Mouse (Mus musculus) intestine, embryonic 16.5 days (tissue): ENCODE measurements around the gene Ninl. TPM values are rescaled to one million over a fixed set of nuclear protein-coding genes. Genes with fewer than 3 reads are reported as not detected.
"Not testable (repeated sequence)": the region's sequence is repeated elsewhere in the genome, so short reads cannot be mapped to it uniquely, and the experiment has no call there.

Experiments
- ATAC-seq: fragments of 200-750 bp; cut with Nextera tagmentation; 2 replicates; pipeline ENCODE4 v1.8.0; 2017; ENCODE audit warnings: moderate TSS enrichment, moderate library complexity
- H3K27ac ChIP-seq: fragments of 300-500 bp; sonication (generic); 2 replicates; pipeline ENCODE4 v1.5.1; 2014; ENCODE audit warnings: mild to moderate bottlenecking, low read length
- H3K27me3 ChIP-seq: fragments of 300-500 bp; sonication (generic); replicated peaks from 2 replicates; pipeline ENCODE4 v1.6.1; 2014; ENCODE audit warnings: low read length, control low read depth, mixed read lengths; ENCODE audit not compliant: control insufficient read depth, insufficient read depth
- H3K36me3 ChIP-seq: fragments of 300-500 bp; sonication (generic); 2 replicates; pipeline ENCODE4 v1.6.1; 2014; ENCODE audit warnings: low read length, control low read depth; ENCODE audit not compliant: control insufficient read depth, insufficient read depth
- H3K4me1 ChIP-seq: fragments of 300-500 bp; sonication (generic); 2 replicates; pipeline ENCODE4 v1.6.1; 2014; ENCODE audit warnings: low read length, control low read depth, mixed read lengths; ENCODE audit not compliant: control insufficient read depth, insufficient read depth
- H3K4me2 ChIP-seq: fragments of 300-500 bp; sonication (generic); 2 replicates; pipeline ENCODE4 v1.6.1; 2014; ENCODE audit warnings: low read depth, low read length, control low read depth
- H3K4me3 ChIP-seq: fragments of 300-500 bp; sonication (generic); 2 replicates; pipeline ENCODE4 v1.5.1; 2014; ENCODE audit warnings: mild to moderate bottlenecking, low read length
- H3K9ac ChIP-seq: fragments of 300-500 bp; sonication (generic); 2 replicates; pipeline ENCODE4 v1.6.1; 2014; ENCODE audit warnings: low read depth, low read length
- H3K9me3 ChIP-seq: fragments of 300-500 bp; sonication (generic); 2 replicates; pipeline ENCODE4 v1.6.1; 2016; ENCODE audit warnings: low read length, control low read depth; ENCODE audit not compliant: control insufficient read depth
- WGBS: fragments of 180-500 bp; shearing (Covaris S2); extraction: QIAGEN DNeasy Blood & Tissue Kit; methylation state at CpG from one replicate; pipeline ENCODE4 v1.1.7; 2014; 5-methylcytosine and 5-hydroxymethylcytosine counted together
- polyA plus RNA-seq: library from polyadenylated mRNA; unstranded; fragments of >200 nt; fragmentation: Nextera tagmentation; extraction: Ambion mirVana; gene quantifications from 2 replicates; pipeline ENCODE4 v1.2.1, GENCODE M21; 2015

Ninl gene
- polyA plus RNA-seq, 1 experiment from 2014 or later: 5.3 TPM

- H3K4me2 ChIP-seq: no peak overlapping the region
- H3K36me3 ChIP-seq: 0 out of 2 replicates have a peak, but pooled peaks cover 2% of the 10 kb centered on the region
- no peak overlapping the region for H3K9ac ChIP-seq
- H3K4me3 ChIP-seq: no peak overlapping the region
- ATAC-seq: no peak
- no peaks in the 10 kb centered on the region for H3K4me1 ChIP-seq
- 80% methylated on average over 5 of the region's 5 CpGs for WGBS
- no peaks in the 10 kb centered on the region for H3K9me3 ChIP-seq
- H3K27me3 ChIP-seq: no peaks in the 10 kb centered on the region
- no peak overlapping the region for H3K27ac ChIP-seq
Observed at GRCm38 (mm10) chr2:150948786-150949185, 90.4 kb downstream of the Ninl start.

- H3K4me1 ChIP-seq, ATAC-seq, H3K27ac ChIP-seq, H3K27me3 ChIP-seq, H3K9ac ChIP-seq, H3K9me3 ChIP-seq, H3K36me3 ChIP-seq, H3K4me3 ChIP-seq, H3K4me2 ChIP-seq: not testable (repeated sequence)
- WGBS: 84% methylated on average over 12 of the region's 12 CpGs
Observed at GRCm38 (mm10) chr2:150947880-150948611, 91.1 kb downstream of the Ninl start.

- H3K4me2 ChIP-seq, H3K9ac ChIP-seq, H3K9me3 ChIP-seq, H3K27ac ChIP-seq, H3K4me3 ChIP-seq, H3K4me1 ChIP-seq, H3K36me3 ChIP-seq, H3K27me3 ChIP-seq, ATAC-seq: not testable (repeated sequence)
- 91% methylated on average over 5 of the region's 5 CpGs for WGBS
Observed at GRCm38 (mm10) chr2:150947341-150947740, 91.8 kb downstream of the Ninl start.

GRCm38 (mm10) chr2:150944017-150944416, 95.2 kb downstream of the Ninl start:
- Histone ChIP-seq H3K9me3 (no peaks in the 10 kb centered on the region), H3K4me1 (no peaks in the 10 kb centered on the region), H3K27ac (no peak overlapping the region), H3K9ac (no peak overlapping the region), H3K4me3 (no peak overlapping the region), H3K36me3 (0 out of 2 replicates have a peak, but pooled peaks cover 3% of the 10 kb centered on the region), H3K4me2 (no peak overlapping the region), H3K27me3 (no peaks in the 10 kb centered on the region)
- no peak for ATAC-seq
- WGBS: 91% methylated on average over 5 of the region's 5 CpGs

DNA sequence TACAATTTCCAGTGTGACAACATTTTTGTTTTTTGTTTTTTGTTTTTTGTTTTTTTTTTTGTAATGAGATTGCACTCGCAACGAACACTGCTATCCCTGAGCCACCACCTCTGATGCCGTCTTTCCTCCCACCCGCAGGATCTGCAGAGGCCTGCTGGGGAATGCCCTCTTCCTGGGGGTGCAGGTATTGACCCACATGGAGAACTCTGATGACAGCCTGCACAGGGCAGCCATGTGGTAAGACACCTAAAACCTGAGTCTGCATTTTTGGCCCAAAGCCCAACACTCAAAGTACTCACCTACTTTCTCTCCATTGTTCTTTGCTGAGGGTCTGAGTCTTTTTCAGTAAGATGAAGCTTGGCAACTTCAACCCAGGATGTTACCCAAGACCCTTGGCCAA, 104.5 kb downstream of the Ninl start:
- H3K9me3 ChIP-seq: no peaks in the 10 kb centered on the region
- no peak overlapping the region for H3K4me3 ChIP-seq
- no peak overlapping the region for H3K4me2 ChIP-seq
- H3K27ac ChIP-seq: no peak overlapping the region
- no peaks in the 10 kb centered on the region for H3K4me1 ChIP-seq
- H3K27me3 ChIP-seq: no peaks in the 10 kb centered on the region
- no peak overlapping the region for H3K9ac ChIP-seq
- 91% methylated on average over 4 of the region's 4 CpGs for WGBS
- ATAC-seq: no peak
- peaks cover 5% of the 10 kb centered on the region; the same call in 1 of the 2 replicates for H3K36me3 ChIP-seq

DNA sequence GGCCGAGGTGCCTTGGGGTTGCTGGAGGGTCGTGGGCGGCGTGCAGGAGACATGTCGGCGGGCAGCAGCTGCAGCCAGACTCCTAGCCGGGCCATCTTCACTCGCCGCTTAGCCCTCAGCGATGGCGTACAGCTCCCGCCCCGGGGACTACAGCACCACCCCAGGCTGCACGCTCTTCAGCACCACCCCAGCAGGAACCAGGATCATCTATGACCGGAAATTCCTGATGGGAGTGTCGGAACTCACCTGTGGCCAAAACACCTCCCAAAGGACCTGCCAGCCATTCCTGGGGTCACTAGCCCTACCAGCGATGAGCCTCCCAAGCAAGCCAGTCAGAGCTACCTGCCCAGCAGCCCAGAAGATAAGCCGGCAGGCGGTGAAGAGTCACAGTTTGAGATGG, 105.7 kb downstream of the Ninl start:
- Histone ChIP-seq H3K27ac (no peak overlapping the region), H3K9ac (no peak overlapping the region), H3K36me3 (peaks cover 5% of the 10 kb centered on the region; the same call in 1 of the 2 replicates), H3K4me1 (no peaks in the 10 kb centered on the region), H3K9me3 (no peaks in the 10 kb centered on the region), H3K4me2 (no peak overlapping the region), H3K4me3 (no peak overlapping the region), H3K27me3 (no peaks in the 10 kb centered on the region)
- 84% methylated on average over 19 of the region's 19 CpGs for WGBS
- no peak for ATAC-seq

DNA sequence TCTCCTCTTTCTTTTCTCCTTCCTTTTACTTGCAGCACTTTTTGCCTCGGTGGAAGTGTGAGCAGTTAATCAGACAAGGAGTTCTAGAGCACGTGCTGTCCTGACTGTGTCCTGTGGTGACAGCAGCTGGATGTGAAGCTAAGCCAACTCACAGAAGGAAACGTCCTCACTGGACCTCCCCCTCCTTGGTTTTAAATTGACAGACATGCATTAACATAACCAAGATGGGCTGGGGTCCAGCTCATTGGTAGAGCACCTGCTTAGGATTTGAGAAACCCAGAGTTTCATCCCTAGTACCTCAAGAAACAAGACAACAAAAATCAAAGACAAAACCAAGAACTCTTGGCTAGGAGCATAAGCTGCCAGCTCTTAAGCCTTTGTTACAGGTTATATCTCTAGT, 108.4 kb downstream of the Ninl start:
- peaks cover 3% of the 10 kb centered on the region; the same call in 1 of the 2 replicates for H3K36me3 ChIP-seq
- WGBS: 68% methylated on average over 3 of the region's 3 CpGs

GRCm38 (mm10) chr2:150929156-150929555, 110.0 kb downstream of the Ninl start:
- ATAC-seq: no peak
- no peak overlapping the region for H3K4me2 ChIP-seq
- H3K36me3 ChIP-seq: no peaks in the 10 kb centered on the region
- no peak overlapping the region for H3K27ac ChIP-seq
- H3K9ac ChIP-seq: no peak overlapping the region
- H3K4me3 ChIP-seq: no peak overlapping the region
- H3K9me3 ChIP-seq: no peaks in the 10 kb centered on the region
- H3K4me1 ChIP-seq: no peaks in the 10 kb centered on the region
- no peaks in the 10 kb centered on the region for H3K27me3 ChIP-seq
- 82% methylated on average over 6 of the region's 6 CpGs for WGBS

More for the DNA sequence above, 108.4 kb downstream of the Ninl start:
- Histone ChIP-seq H3K4me1 (no peaks in the 10 kb centered on the region), H3K27ac (no peak overlapping the region), H3K9me3 (no peaks in the 10 kb centered on the region), H3K9ac (no peak overlapping the region), H3K27me3 (no peaks in the 10 kb centered on the region), H3K4me3 (no peak overlapping the region), H3K4me2 (no peak overlapping the region)
- no peak for ATAC-seq

DNA sequence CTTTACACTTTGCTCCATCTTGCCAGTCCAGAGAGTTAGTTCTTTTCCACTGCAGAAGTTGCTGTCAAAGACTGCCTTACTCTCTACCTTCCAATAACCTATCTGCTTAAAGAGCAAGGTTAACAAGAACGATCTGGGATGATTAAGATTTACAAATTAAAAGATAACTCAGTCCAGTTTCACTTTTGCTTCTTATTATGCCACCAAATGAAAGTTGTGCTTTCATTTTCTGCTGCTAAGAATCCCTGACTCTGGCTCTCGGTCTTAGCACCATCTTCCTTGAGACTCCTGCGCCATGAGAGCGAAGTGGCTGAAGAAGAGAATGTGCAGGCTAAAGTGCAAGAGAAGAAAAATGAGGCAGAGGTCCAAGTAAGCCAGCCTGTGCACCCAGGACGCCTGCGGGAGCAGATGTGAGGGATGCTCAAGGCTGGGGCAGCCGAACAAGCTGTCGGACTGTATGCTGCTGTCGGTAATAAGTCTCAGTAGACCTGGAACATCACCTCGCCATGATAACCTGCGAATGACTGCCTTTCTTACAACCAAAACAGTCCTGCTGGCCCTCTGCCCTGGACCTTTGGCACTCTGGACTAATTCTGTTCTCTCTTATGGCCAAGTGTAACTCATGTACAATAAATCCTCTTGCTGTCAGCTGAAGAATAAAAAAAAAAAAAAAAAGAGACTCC, 112.0 kb downstream of the Ninl start:
- Histone ChIP-seq H3K27ac (no peak overlapping the region), H3K27me3 (no peaks in the 10 kb centered on the region), H3K4me1 (no peaks in the 10 kb centered on the region), H3K4me2 (no peak overlapping the region), H3K36me3 (no peaks in the 10 kb centered on the region), H3K9ac (no peak overlapping the region), H3K4me3 (no peak overlapping the region), H3K9me3 (no peaks in the 10 kb centered on the region)
- WGBS: 92% methylated on average over 11 of the region's 11 CpGs
- ATAC-seq: no peak
